In genomic region chr6:136847267-136847666, GRCm38 (mm10) we compare ENCODE assay signal across 17 mouse cellular contexts. TPM values are rescaled to one million over a fixed set of nuclear protein-coding genes. Genes with fewer than 3 reads are reported as not detected.
DNase-seq lines count a peak whose midpoint lies in the region; ATAC-seq and TF ChIP-seq lines count a peak whose summit lies in the region.
"Had no signal": no experiment of that assay in that cellular context is flagged by ENCODE, and none has a peak within 500 bp of the region (broad histone marks: within the 10 kb centered on the region; RNA-seq: fewer than 3 reads in every experiment).

No protein-coding gene starts in this region.

- TF ChIP-seq CTCF in layer of hippocampus, adult 2 months (conservative IDR thresholded peaks at IDR 0.05), result no peak

- no peaks in the 10 kb centered on the region for H3K9me3 ChIP-seq in liver, embryonic 16.5 days (replicated peaks; ENCODE audit: control insufficient read depth, low read length)
- H3K9me3 ChIP-seq in liver, embryonic 11.5 days (ENCODE audit: control insufficient read depth, low read length), result no peaks in the 10 kb centered on the region
- H3K9me3 ChIP-seq: embryonic facial prominence, embryonic 13.5 days; embryonic facial prominence, embryonic 15.5 days; forebrain, embryonic 10.5 days; forebrain, embryonic 12.5 days had no signal

- 0 out of 2 replicates have a peak overlapping the region, but pooled peaks have one; percentile 18 for H3K4me2 ChIP-seq in liver, embryonic 16.5 days (ENCODE audit: low read depth, low read length)
- no peak overlapping the region for H3K4me2 ChIP-seq in liver, embryonic 11.5 days
- H3K4me2 ChIP-seq: embryonic facial prominence, embryonic 13.5 days; embryonic facial prominence, embryonic 15.5 days; forebrain, embryonic 12.5 days had no signal

- H3K27me3 ChIP-seq in liver, embryonic 16.5 days (ENCODE audit: control insufficient read depth, insufficient read depth, low read depth, low read length), result no peaks in the 10 kb centered on the region
- H3K27me3 ChIP-seq in liver, embryonic 11.5 days (replicated peaks; ENCODE audit: control insufficient read depth, insufficient read depth, low read length), result no peaks in the 10 kb centered on the region
- H3K27me3 ChIP-seq: embryonic facial prominence, embryonic 13.5 days; embryonic facial prominence, embryonic 15.5 days; forebrain, embryonic 12.5 days had no signal

- peaks cover 32% of the 10 kb centered on the region for H3K4me1 ChIP-seq in liver, embryonic 16.5 days (ENCODE audit: control insufficient read depth, low read depth, low read length)
- H3K4me1 ChIP-seq in liver, embryonic 11.5 days (replicated peaks; ENCODE audit: control insufficient read depth, insufficient read depth, low read length), result peaks cover 20% of the 10 kb centered on the region
- H3K4me1 ChIP-seq: embryonic facial prominence, embryonic 15.5 days; forebrain, embryonic 12.5 days had no signal

- 91% methylated on average over 3 of the region's 3 CpGs for WGBS in liver, embryonic 16.5 days (ENCODE audit: insufficient replicate concordance)
- WGBS in liver, embryonic 11.5 days, result 94% methylated on average over 3 of the region's 3 CpGs

- peaks cover 39% of the 10 kb centered on the region for H3K36me3 ChIP-seq in liver, embryonic 16.5 days (ENCODE audit: control insufficient read depth, insufficient read depth)
- H3K36me3 ChIP-seq in liver, embryonic 11.5 days (ENCODE audit: control insufficient read depth, insufficient read depth, low read length), result no peaks in the 10 kb centered on the region; the same call in 1 of the 2 replicates
- H3K36me3 ChIP-seq: embryonic facial prominence, embryonic 13.5 days; embryonic facial prominence, embryonic 15.5 days; forebrain, embryonic 10.5 days; forebrain, embryonic 12.5 days had no signal

- DNase-seq in layer of hippocampus, adult 2 months (ENCODE audit: low spot score in 2 of 2), result no peak
- no peak for DNase-seq in layer of hippocampus, adult 9-10 months (ENCODE audit: low spot score)
- DNase-seq in liver, embryonic 11.5 days (ENCODE audit: low spot score), result no peak
- DNase-seq: cerebellum, adult 11 months had no signal

- no peak overlapping the region for H3K9ac ChIP-seq in liver, embryonic 16.5 days (ENCODE audit: low read depth, low read length)
- no peak overlapping the region for H3K9ac ChIP-seq in liver, embryonic 11.5 days (ENCODE audit: low read depth, low read length)
- H3K9ac ChIP-seq: embryonic facial prominence, embryonic 13.5 days; embryonic facial prominence, embryonic 15.5 days; forebrain, embryonic 12.5 days had no signal

- ATAC-seq in liver, embryonic 16.5 days (ENCODE audit: low read depth), result no peak
- ATAC-seq in liver, embryonic 11.5 days (replicated peaks; ENCODE audit: low FRiP score), result no peak
- ATAC-seq: forebrain, embryonic 14.5 days; forebrain, embryonic 16.5 days had no signal

- 0 out of 2 replicates have a peak overlapping the region, but pooled peaks have one; percentile 4 for H3K27ac ChIP-seq in layer of hippocampus, adult 2 months
- no peak overlapping the region for H3K27ac ChIP-seq in liver, embryonic 16.5 days (ENCODE audit: low read length)
- no peak overlapping the region for H3K27ac ChIP-seq in liver, embryonic 11.5 days (ENCODE audit: low read depth, low read length)
- H3K27ac ChIP-seq: embryonic facial prominence, embryonic 13.5 days; embryonic facial prominence, embryonic 15.5 days; forebrain, embryonic 10.5 days; forebrain, embryonic 12.5 days had no signal

- no peak overlapping the region for H3K4me3 ChIP-seq in layer of hippocampus, adult 2 months
- H3K4me3 ChIP-seq in liver, embryonic 16.5 days (ENCODE audit: low read depth, low read length), result no peak overlapping the region
- H3K4me3 ChIP-seq in liver, embryonic 11.5 days (ENCODE audit: low read depth, low read length), result no peak overlapping the region
- H3K4me3 ChIP-seq: embryonic facial prominence, embryonic 13.5 days; embryonic facial prominence, embryonic 15.5 days; erythroblast, embryonic 14.5 days; forebrain, embryonic 10.5 days; forebrain, embryonic 12.5 days had no signal

RNA-seq across cellular contexts. Expression of gene Art4, which starts 10.3 kb away (rescaled TPM):
- not detected for total RNA-seq in layer of hippocampus, adult 2 months (2021)
- polyA plus RNA-seq in liver, embryonic 16.5 days (2015; fragmentation: Nextera tagmentation; extraction: Ambion mirVana), result 28.1 and 28.3 TPM in 2 replicates
- 8.7 and 11.1 TPM in 2 replicates for polyA plus RNA-seq in liver, embryonic 11.5 days (2014; fragmentation: Nextera tagmentation; extraction: Ambion mirVana)
- total RNA-seq: ES-E14 had no signal
- polyA plus RNA-seq: C2C12; forebrain, embryonic 14.5 days had no signal

RNA-seq across cellular contexts. Expression of gene Smco3, which starts 12.0 kb away (rescaled TPM):
- total RNA-seq in layer of hippocampus, adult 2 months (2021), result 1 to 10 TPM; 5.8 to 7.9 TPM
- polyA plus RNA-seq in liver, embryonic 16.5 days (2015; fragmentation: Nextera tagmentation; extraction: Ambion mirVana), result not detected in 2 replicates
- not detected in 2 replicates for polyA plus RNA-seq in liver, embryonic 11.5 days (2014; fragmentation: Nextera tagmentation; extraction: Ambion mirVana)
- total RNA-seq: ES-E14, MEL had no signal
- polyA plus RNA-seq: adrenal gland, adult 2 months; erythroblast, embryonic 14.5 days; forebrain, embryonic 10.5 days had no signal

RNA-seq across cellular contexts. Expression of gene Wbp11, which starts 19.2 kb away (rescaled TPM):
- 100 to 1,000 TPM; 134 to 138 TPM for total RNA-seq in layer of hippocampus, adult 2 months (2021)
- 46.1 and 47.3 TPM in 2 replicates for polyA plus RNA-seq in liver, embryonic 16.5 days (2015; fragmentation: Nextera tagmentation; extraction: Ambion mirVana)
- polyA plus RNA-seq in liver, embryonic 11.5 days (2014; fragmentation: Nextera tagmentation; extraction: Ambion mirVana), result 165 and 168 TPM in 2 replicates

RNA-seq across cellular contexts. Expression of gene BC049715, which starts 19.8 kb away (rescaled TPM):
- total RNA-seq in layer of hippocampus, adult 2 months (2021), result 1 to 10 TPM; 3.8 to 5.4 TPM
- polyA plus RNA-seq in liver, embryonic 16.5 days (2015; fragmentation: Nextera tagmentation; extraction: Ambion mirVana), result 0.59 and 0.98 TPM in 2 replicates
- 2.3 and 2.6 TPM in 2 replicates for polyA plus RNA-seq in liver, embryonic 11.5 days (2014; fragmentation: Nextera tagmentation; extraction: Ambion mirVana)

RNA-seq across cellular contexts. Expression of gene Mgp, which starts 28.4 kb away (rescaled TPM):
- total RNA-seq in layer of hippocampus, adult 2 months (2021), result 10 to 100 TPM; 23.1 to 29.1 TPM
- polyA plus RNA-seq in liver, embryonic 16.5 days (2015; fragmentation: Nextera tagmentation; extraction: Ambion mirVana), result 3.3 and 4.8 TPM in 2 replicates
- polyA plus RNA-seq in liver, embryonic 11.5 days (2014; fragmentation: Nextera tagmentation; extraction: Ambion mirVana), result 7.7 and 8.2 TPM in 2 replicates
- total RNA-seq: common myeloid progenitor, adult 5-6 weeks; ES-E14; MEL had no signal
- polyA plus RNA-seq: erythroblast, embryonic 14.5 days had no signal
